Mouse (Mus musculus) lung, embryonic 15.5 days (tissue): Measurements from ENCODE around the gene Tns1. TPM values are rescaled to one million over a fixed set of nuclear protein-coding genes. Genes with fewer than 3 reads are reported as not detected.
"Not testable (repeated sequence)": the region's sequence is repeated elsewhere in the genome, so short reads cannot be mapped to it uniquely, and the experiment has no call there.

Experiments used
- ATAC-seq: fragments of 200-750 bp; cut with Nextera tagmentation; 2 replicates; pipeline ENCODE4 v1.8.0; 2017; ENCODE audit warnings: moderate number of reproducible peaks, borderline replicate concordance; ENCODE audit not compliant: low FRiP score, low TSS enrichment; ENCODE audit errors: extremely low read depth
- H3K27ac ChIP-seq: fragments of 300-500 bp; sonication (generic); 2 replicates; pipeline ENCODE4 v1.5.1; 2015; ENCODE audit warnings: moderate library complexity, mild to moderate bottlenecking, inconsistent platforms
- H3K27me3 ChIP-seq: fragments of 300-500 bp; sonication (generic); 2 replicates; pipeline ENCODE4 v1.6.1; 2015; ENCODE audit warnings: inconsistent platforms
- H3K36me3 ChIP-seq: fragments of 300-500 bp; sonication (generic); 2 replicates; pipeline ENCODE4 v1.6.1; 2015; ENCODE audit warnings: inconsistent platforms
- H3K4me1 ChIP-seq: fragments of 300-500 bp; sonication (generic); 2 replicates; pipeline ENCODE4 v1.6.1; 2015; ENCODE audit warnings: inconsistent platforms
- H3K4me2 ChIP-seq: fragments of 300-500 bp; sonication (generic); 2 replicates; pipeline ENCODE4 v1.6.1; 2015; ENCODE audit warnings: inconsistent platforms, mild to moderate bottlenecking, moderate library complexity
- H3K4me3 ChIP-seq: fragments of 300-500 bp; sonication (generic); 2 replicates; pipeline ENCODE4 v1.5.1; 2015; ENCODE audit warnings: mild to moderate bottlenecking, inconsistent platforms
- H3K9ac ChIP-seq: fragments of 300-500 bp; sonication (generic); 2 replicates; pipeline ENCODE4 v1.6.1; 2015; ENCODE audit warnings: inconsistent platforms
- H3K9me3 ChIP-seq: fragments of 300-500 bp; sonication (generic); 2 replicates; pipeline ENCODE4 v1.6.1; 2016; ENCODE audit warnings: inconsistent platforms
- WGBS: fragments of 180-500 bp; shearing (Covaris S2); methylation state at CpG from one replicate; pipeline ENCODE4 v1.1.7; 2015; 5-methylcytosine and 5-hydroxymethylcytosine counted together
- polyA plus RNA-seq: library from polyadenylated mRNA; unstranded; fragments of >200 nt; fragmentation: Nextera tagmentation; extraction: Ambion mirVana; gene quantifications from 2 replicates; pipeline ENCODE4 v1.2.1, GENCODE M21; 2015

Gene Tns1
- polyA plus RNA-seq, 1 experiment from 2014 or later = 130 TPM

- WGBS = 73% methylated on average over 13 of the region's 13 CpGs
- no peaks in the 10 kb centered on the region for H3K9me3 ChIP-seq
- no peak overlapping the region for H3K4me2 ChIP-seq
- peaks cover 14% of the 10 kb centered on the region; the same call in 1 of the 2 replicates for H3K36me3 ChIP-seq
- no peak for ATAC-seq
- H3K4me3 ChIP-seq = no peak overlapping the region
- no peaks in the 10 kb centered on the region for H3K27me3 ChIP-seq
- H3K4me1 ChIP-seq = peaks cover 13% of the 10 kb centered on the region
- no peak overlapping the region for H3K9ac ChIP-seq
- H3K27ac ChIP-seq = no peak overlapping the region
Measured at GRCm38 (mm10) chr1:73908081-73908960, 215.9 kb downstream of the Tns1 start.

GRCm38 (mm10) chr1:73907166-73907565 lies 217.1 kb downstream of the Tns1 start:
- no peak overlapping the region for H3K4me2 ChIP-seq
- WGBS = 86% methylated on average over 28 of the region's 28 CpGs
- H3K4me3 ChIP-seq = no peak overlapping the region
- no peak overlapping the region for H3K27ac ChIP-seq
- H3K9me3 ChIP-seq = no peaks in the 10 kb centered on the region
- H3K27me3 ChIP-seq = no peaks in the 10 kb centered on the region
- H3K36me3 ChIP-seq = 0 out of 2 replicates have a peak, but pooled peaks cover 11% of the 10 kb centered on the region
- ATAC-seq = no peak
- H3K4me1 ChIP-seq = peaks cover 23% of the 10 kb centered on the region
- H3K9ac ChIP-seq = no peak overlapping the region

- H3K4me1 ChIP-seq = peaks cover 29% of the 10 kb centered on the region
- ATAC-seq = no peak
Measured at GRCm38 (mm10) chr1:73906376-73906775, 217.9 kb downstream of the Tns1 start.

GRCm38 (mm10) chr1:73905811-73906190 lies 218.4 kb downstream of the Tns1 start:
- Histone ChIP-seq H3K36me3 (0 out of 2 replicates have a peak, but pooled peaks cover 8% of the 10 kb centered on the region), H3K27me3 (no peaks in the 10 kb centered on the region), H3K27ac (no peak overlapping the region), H3K4me2 (no peak overlapping the region), H3K9ac (no peak overlapping the region), H3K4me3 (no peak overlapping the region), H3K9me3 (no peaks in the 10 kb centered on the region), H3K4me1 (peaks cover 29% of the 10 kb centered on the region)
- no peak for ATAC-seq
- 63% methylated on average over 5 of the region's 5 CpGs for WGBS

More at GRCm38 (mm10) chr1:73906376-73906775, 217.9 kb downstream of the Tns1 start:
- no peaks in the 10 kb centered on the region for H3K9me3 ChIP-seq
- H3K4me3 ChIP-seq = no peak overlapping the region
- 41% methylated on average over 6 of the region's 6 CpGs for WGBS
- no peak overlapping the region for H3K27ac ChIP-seq
- no peak overlapping the region for H3K9ac ChIP-seq
- no peak overlapping the region for H3K4me2 ChIP-seq
- no peaks in the 10 kb centered on the region for H3K27me3 ChIP-seq
- 0 out of 2 replicates have a peak, but pooled peaks cover 8% of the 10 kb centered on the region for H3K36me3 ChIP-seq

GRCm38 (mm10) chr1:73905111-73905810 lies 219.0 kb downstream of the Tns1 start:
- no peak overlapping the region for H3K27ac ChIP-seq
- H3K9me3 ChIP-seq = no peaks in the 10 kb centered on the region
- peaks cover 29% of the 10 kb centered on the region for H3K4me1 ChIP-seq
- H3K4me3 ChIP-seq = no peak overlapping the region
- no peak for ATAC-seq
- 0 out of 2 replicates have a peak, but pooled peaks cover 8% of the 10 kb centered on the region for H3K36me3 ChIP-seq
- WGBS = 48% methylated on average over 10 of the region's 10 CpGs
- no peak overlapping the region for H3K9ac ChIP-seq
- no peak overlapping the region for H3K4me2 ChIP-seq
- H3K27me3 ChIP-seq = no peaks in the 10 kb centered on the region

- peaks cover 29% of the 10 kb centered on the region for H3K4me1 ChIP-seq
- no peaks in the 10 kb centered on the region for H3K9me3 ChIP-seq
- no peak overlapping the region for H3K9ac ChIP-seq
- H3K4me3 ChIP-seq = no peak overlapping the region
- H3K27me3 ChIP-seq = no peaks in the 10 kb centered on the region
- 88% methylated on average over 8 of the region's 8 CpGs for WGBS
- no peak overlapping the region for H3K27ac ChIP-seq
- 0 out of 2 replicates have a peak, but pooled peaks cover 3% of the 10 kb centered on the region for H3K36me3 ChIP-seq
- no peak overlapping the region for H3K4me2 ChIP-seq
- no peak for ATAC-seq
Measured at GRCm38 (mm10) chr1:73904641-73905040, 219.6 kb downstream of the Tns1 start.

- no peak overlapping the region for H3K27ac ChIP-seq
- no peak overlapping the region for H3K4me3 ChIP-seq
- 78% methylated on average over 5 of the region's 5 CpGs for WGBS
Measured at GRCm38 (mm10) chr1:73903035-73903434, 221.2 kb downstream of the Tns1 start.

GRCm38 (mm10) chr1:73902171-73902991 lies 221.9 kb downstream of the Tns1 start:
- no peaks in the 10 kb centered on the region for H3K27me3 ChIP-seq
- no peak overlapping the region for H3K27ac ChIP-seq
- H3K9me3 ChIP-seq = no peaks in the 10 kb centered on the region
- H3K4me1 ChIP-seq = peaks cover 29% of the 10 kb centered on the region
- ATAC-seq = peak; percentile 43
- H3K4me3 ChIP-seq = no peak overlapping the region
- H3K36me3 ChIP-seq = no peaks in the 10 kb centered on the region
- 15% methylated on average over 16 of the region's 16 CpGs for WGBS
- H3K9ac ChIP-seq = 0 out of 2 replicates have a peak overlapping the region, but pooled peaks have one; percentile 5
- H3K4me2 ChIP-seq = peak overlapping the region; percentile 36; the same call in 1 of the 2 replicates

More at GRCm38 (mm10) chr1:73903035-73903434, 221.2 kb downstream of the Tns1 start:
- no peak for ATAC-seq
- no peaks in the 10 kb centered on the region for H3K9me3 ChIP-seq
- no peak overlapping the region for H3K9ac ChIP-seq
- H3K4me2 ChIP-seq = no peak overlapping the region
- H3K27me3 ChIP-seq = no peaks in the 10 kb centered on the region
- no peaks in the 10 kb centered on the region for H3K36me3 ChIP-seq
- peaks cover 29% of the 10 kb centered on the region for H3K4me1 ChIP-seq

GRCm38 (mm10) chr1:73901496-73901899 lies 222.8 kb downstream of the Tns1 start:
- Histone ChIP-seq H3K36me3 (no peaks in the 10 kb centered on the region), H3K9me3 (no peaks in the 10 kb centered on the region), H3K4me2 (no peak overlapping the region), H3K27me3 (no peaks in the 10 kb centered on the region), H3K9ac (no peak overlapping the region), H3K4me1 (peaks cover 26% of the 10 kb centered on the region), H3K27ac (no peak overlapping the region), H3K4me3 (no peak overlapping the region)
- no peak for ATAC-seq
- 9% methylated on average over 3 of the region's 3 CpGs for WGBS

GRCm38 (mm10) chr1:73895451-73895850 lies 228.8 kb downstream of the Tns1 start:
- H3K9ac ChIP-seq, H3K27me3 ChIP-seq, H3K4me3 ChIP-seq, H3K27ac ChIP-seq, H3K9me3 ChIP-seq, H3K36me3 ChIP-seq, H3K4me1 ChIP-seq, H3K4me2 ChIP-seq, ATAC-seq: not testable (repeated sequence)
- 88% methylated on average over 6 of the region's 6 CpGs for WGBS

GRCm38 (mm10) chr1:73880731-73881130 lies 243.5 kb downstream of the Tns1 start:
- H3K27ac ChIP-seq = no peak overlapping the region
- no peaks in the 10 kb centered on the region for H3K9me3 ChIP-seq
- no peaks in the 10 kb centered on the region for H3K27me3 ChIP-seq
- H3K9ac ChIP-seq = no peak overlapping the region
- no peak overlapping the region for H3K4me3 ChIP-seq
- H3K4me1 ChIP-seq = no peaks in the 10 kb centered on the region
- H3K4me2 ChIP-seq = no peak overlapping the region
- H3K36me3 ChIP-seq = no peaks in the 10 kb centered on the region
- no peak for ATAC-seq
